Mouse (Mus musculus): ENCODE measurements at regions not wholly inside any gene's neighbourhood (a gene's known extent, or its start where the extent isn't known, plus 50 kb on each side); places are given as distances from the start of the nearest gene placed in this dataset.
A peak's percentile ranks its signal among the peaks of the same experiment; 100 is the strongest.

- ATAC-seq (no peak), DNase-seq (no peak)
- Histone ChIP-seq H3K9ac (no peak overlapping the region), H3K27ac (ENCODE audit: low read depth, low read length) (no peak overlapping the region), H3K27me3 (ENCODE audit: insufficient read depth, low read length) (no peaks in the 10 kb centered on the region; the same call in 1 of the 2 replicates), H3K4me3 (ENCODE audit: low read depth, low read length) (no peak overlapping the region), H3K4me2 (ENCODE audit: low read depth) (no peak overlapping the region), H3K9me3 (ENCODE audit: low read length) (no peaks in the 10 kb centered on the region), H3K4me1 (ENCODE audit: insufficient read depth) (no peaks in the 10 kb centered on the region), H3K36me3 (ENCODE audit: insufficient read depth) (no peaks in the 10 kb centered on the region)
- TF ChIP-seq CTCF (IDR thresholded peaks at IDR 0.05; ENCODE audit: low read depth) = no peak
- WGBS = 80% methylated on average over 2 of the region's 2 CpGs
Observed at GRCm38 (mm10) chr2:131417472-131417871, 64.8 kb upstream of the Rnf24 start.

- TF ChIP-seq CTCF (IDR thresholded peaks at IDR 0.05; ENCODE audit: low read depth) = peak; percentile 83
- no peak overlapping the region for H3K4me2 ChIP-seq (ENCODE audit: low read depth)
- H3K9me3 ChIP-seq (ENCODE audit: low read length) = no peaks in the 10 kb centered on the region
- no peaks in the 10 kb centered on the region for H3K36me3 ChIP-seq (ENCODE audit: insufficient read depth)
- H3K9ac ChIP-seq = no peak overlapping the region
- ATAC-seq (peak; percentile 77), DNase-seq (peak; percentile 66)
- 40% methylated on average over 6 of the region's 6 CpGs for WGBS
- H3K27ac ChIP-seq (ENCODE audit: low read depth, low read length) = no peak overlapping the region
- H3K4me3 ChIP-seq (ENCODE audit: low read depth, low read length) = no peak overlapping the region
- no peaks in the 10 kb centered on the region; the same call in 1 of the 2 replicates for H3K27me3 ChIP-seq (ENCODE audit: insufficient read depth, low read length)
- H3K4me1 ChIP-seq (ENCODE audit: insufficient read depth) = no peaks in the 10 kb centered on the region
Observed at GRCm38 (mm10) chr2:131416482-131416881, 63.8 kb upstream of the Rnf24 start.

DNA sequence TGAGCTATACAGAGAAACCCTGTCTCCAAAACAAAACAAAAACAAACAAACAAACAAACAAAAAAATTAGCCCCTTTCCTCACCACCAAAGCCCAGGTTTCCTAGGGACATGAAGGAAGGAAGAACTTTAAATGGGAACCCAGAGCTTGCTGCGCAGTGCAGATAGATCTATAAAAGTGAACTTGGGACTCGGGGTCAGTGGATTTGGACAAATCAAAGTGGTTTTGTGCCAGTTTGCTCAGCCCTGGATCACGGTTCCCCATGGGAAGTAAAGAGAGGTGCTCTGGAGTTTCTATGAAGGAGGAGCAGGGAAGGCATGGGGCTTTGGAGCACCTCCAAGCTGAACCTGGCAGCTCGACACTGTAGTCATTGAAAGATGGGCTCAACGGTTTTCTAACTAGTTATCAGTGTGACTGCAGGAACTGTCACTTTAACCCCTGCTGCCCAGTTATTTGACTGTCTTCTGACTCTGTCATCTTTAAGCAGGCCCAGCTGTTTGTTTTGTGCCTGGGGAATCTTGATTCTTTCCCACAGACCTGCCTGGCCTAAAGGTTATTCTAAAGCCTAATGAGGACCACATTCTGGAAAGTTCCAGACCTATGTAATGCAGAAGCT is 58.3 kb upstream of the Rnf24 start:
- no peak for TF ChIP-seq CTCF (IDR thresholded peaks at IDR 0.05; ENCODE audit: low read depth)
- Histone ChIP-seq H3K4me3 (ENCODE audit: low read depth, low read length) (no peak overlapping the region), H3K9me3 (ENCODE audit: low read length) (no peaks in the 10 kb centered on the region), H3K36me3 (ENCODE audit: insufficient read depth) (no peaks in the 10 kb centered on the region), H3K9ac (no peak overlapping the region), H3K27ac (ENCODE audit: low read depth, low read length) (no peak overlapping the region), H3K4me1 (ENCODE audit: insufficient read depth) (no peaks in the 10 kb centered on the region), H3K27me3 (ENCODE audit: insufficient read depth, low read length) (no peaks in the 10 kb centered on the region), H3K4me2 (ENCODE audit: low read depth) (no peak overlapping the region)
- ATAC-seq (no peak), DNase-seq (no peak)
- WGBS = 71% methylated on average over 5 of the region's 5 CpGs

DNA sequence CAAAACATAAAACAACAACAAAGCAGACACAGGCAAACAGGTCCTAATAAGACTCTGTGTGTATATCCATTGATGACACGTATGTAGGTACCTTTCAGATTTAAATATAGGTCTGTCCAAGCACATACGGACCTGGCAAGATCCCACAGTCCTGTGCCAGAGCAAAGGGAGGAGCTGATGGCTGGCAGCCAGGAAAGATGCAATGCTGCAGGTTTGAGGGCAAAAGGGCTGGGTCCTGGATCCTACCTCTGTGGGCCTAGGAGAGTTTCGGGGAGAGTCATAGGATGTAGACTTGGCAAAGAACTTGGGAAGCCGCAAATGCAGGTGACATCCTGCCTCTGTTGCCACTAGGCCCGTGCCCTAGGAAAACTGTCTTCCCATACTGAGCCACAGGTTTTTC is 54.6 kb upstream of the Rnf24 start:
- TF ChIP-seq CTCF (IDR thresholded peaks at IDR 0.05; ENCODE audit: low read depth) = no peak
- Histone ChIP-seq H3K27me3 (ENCODE audit: insufficient read depth, low read length) (no peaks in the 10 kb centered on the region), H3K27ac (ENCODE audit: low read depth, low read length) (no peak overlapping the region), H3K4me3 (ENCODE audit: low read depth, low read length) (no peak overlapping the region), H3K4me2 (ENCODE audit: low read depth) (no peak overlapping the region), H3K9ac (no peak overlapping the region), H3K9me3 (ENCODE audit: low read length) (no peaks in the 10 kb centered on the region), H3K36me3 (ENCODE audit: insufficient read depth) (no peaks in the 10 kb centered on the region), H3K4me1 (ENCODE audit: insufficient read depth) (0 out of 2 replicates have a peak, but pooled peaks cover 3% of the 10 kb centered on the region)
- ATAC-seq (no peak), DNase-seq (no peak)
- 80% methylated on average over 5 of the region's 5 CpGs for WGBS

DNA sequence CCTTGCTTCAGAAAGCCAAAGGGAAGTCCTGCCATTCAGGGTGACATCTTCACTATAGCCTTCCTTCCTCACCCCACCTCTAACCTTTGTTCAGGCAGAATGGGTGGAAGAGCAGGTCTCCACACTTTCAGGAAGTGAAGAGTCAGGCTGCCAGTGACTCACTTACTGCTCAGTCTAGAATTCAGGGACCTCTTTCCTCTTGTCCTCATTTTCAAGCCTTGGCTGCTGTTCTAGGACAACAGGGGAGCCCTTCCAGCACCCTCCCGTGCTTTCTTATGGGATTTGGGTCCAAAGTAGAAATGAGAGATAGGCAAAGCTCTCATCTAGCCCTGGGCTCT is 51.5 kb upstream of the Rnf24 start:
- TF ChIP-seq CTCF (IDR thresholded peaks at IDR 0.05; ENCODE audit: low read depth) = no peak
- no peaks in the 10 kb centered on the region for H3K9me3 ChIP-seq (ENCODE audit: low read length)
- H3K27me3 ChIP-seq (ENCODE audit: insufficient read depth, low read length) = no peaks in the 10 kb centered on the region
- H3K4me3 ChIP-seq (ENCODE audit: low read depth, low read length) = no peak overlapping the region
- ATAC-seq (no peak), DNase-seq (no peak)
- H3K27ac ChIP-seq (ENCODE audit: low read depth, low read length) = no peak overlapping the region
- 0 out of 2 replicates have a peak, but pooled peaks cover 3% of the 10 kb centered on the region for H3K4me1 ChIP-seq (ENCODE audit: insufficient read depth)
- WGBS = 68% methylated on average over 1 of the region's 1 CpGs
- no peaks in the 10 kb centered on the region for H3K36me3 ChIP-seq (ENCODE audit: insufficient read depth)
- H3K9ac ChIP-seq = no peak overlapping the region
- H3K4me2 ChIP-seq (ENCODE audit: low read depth) = no peak overlapping the region

- Histone ChIP-seq H3K9me3 (ENCODE audit: low read length) (no peaks in the 10 kb centered on the region), H3K9ac (no peak overlapping the region), H3K27me3 (ENCODE audit: insufficient read depth, low read length) (no peaks in the 10 kb centered on the region), H3K4me3 (ENCODE audit: low read depth, low read length) (no peak overlapping the region), H3K36me3 (ENCODE audit: insufficient read depth) (no peaks in the 10 kb centered on the region), H3K4me2 (ENCODE audit: low read depth) (no peak overlapping the region), H3K27ac (ENCODE audit: low read depth, low read length) (no peak overlapping the region), H3K4me1 (ENCODE audit: insufficient read depth) (0 out of 2 replicates have a peak, but pooled peaks cover 3% of the 10 kb centered on the region)
- no peak for ATAC-seq
- TF ChIP-seq CTCF (IDR thresholded peaks at IDR 0.05; ENCODE audit: low read depth) = no peak
- DNase-seq = no peak
- WGBS = 77% methylated on average over 5 of the region's 5 CpGs
Observed at GRCm38 (mm10) chr2:131403543-131404217, 51.0 kb upstream of the Rnf24 start.

Measured in forebrain, postnatal 0 days (tissue).